Mouse (Mus musculus) olfactory bulb, adult 2 months (tissue): ENCODE data around the gene Ifrd2. TPM values are rescaled to one million over a fixed set of nuclear protein-coding genes. Genes with fewer than 3 reads are reported as not detected.

ENCODE experiments used
- H3K27ac ChIP-seq: fragments of 200-500 bp; 2 replicates; pipeline ENCODE4 v1.5.1; 2012; ENCODE audit warnings: low read depth, low read length; ENCODE audit not compliant: insufficient read depth
- H3K4me1 ChIP-seq: fragments of 200-500 bp; 2 replicates; pipeline ENCODE4 v1.6.1; 2012; ENCODE audit warnings: low read length; ENCODE audit not compliant: control insufficient read depth, insufficient read depth
- H3K4me3 ChIP-seq: fragments of 200-500 bp; 2 replicates; pipeline ENCODE4 v1.5.1; 2012; ENCODE audit warnings: mild to moderate bottlenecking, low read depth, low read length, moderate library complexity; ENCODE audit not compliant: insufficient read depth
- CTCF ChIP-seq: fragments of 200-500 bp; IDR thresholded peaks from 2 replicates; pipeline ENCODE4 v1.5.1; 2012; ENCODE audit warnings: low read depth, mild to moderate bottlenecking, low read length, moderate library complexity; ENCODE audit not compliant: insufficient read depth
- POLR2A ChIP-seq: fragments of 200-500 bp; IDR thresholded peaks from 2 replicates; pipeline ENCODE4 v1.6.1; 2012; ENCODE audit warnings: mild to moderate bottlenecking, low read depth, low read length, moderate library complexity; ENCODE audit not compliant: insufficient read depth
- WGBS: fragments of 180-500 bp; shearing (Covaris S2); methylation state at CpG from one replicate; pipeline ENCODE4 v1.1.7; 2018; 5-methylcytosine and 5-hydroxymethylcytosine counted together
- polyA plus RNA-seq: library from polyadenylated mRNA; stranded (reverse); fragments of >200 nt; gene quantifications from 2 replicates; pipeline ENCODE4 v1.2.4, GENCODE M21; 2012; ENCODE audit warnings: low replicate concordance; ENCODE audit not compliant: missing spikeins, insufficient read depth, insufficient read length

The Ifrd2 gene
- polyA plus RNA-seq, 1 experiment = not detected

- WGBS = 92% methylated on average over 20 of the region's 20 CpGs
Observed at GRCm38 (mm10) chr9:107549297-107550074, 38.0 kb upstream of the Ifrd2 start.

GRCm38 (mm10) chr9:107550491-107551116 lies 36.8 kb upstream of the Ifrd2 start:
- TF ChIP-seq CTCF = no peak
- TF ChIP-seq POLR2A = no peak
- H3K4me3 ChIP-seq = no peak overlapping the region

More at GRCm38 (mm10) chr9:107549297-107550074, 38.0 kb upstream of the Ifrd2 start:
- no peak overlapping the region for H3K4me3 ChIP-seq
- H3K4me1 ChIP-seq = peaks cover 39% of the 10 kb centered on the region
- TF ChIP-seq POLR2A (no peak), CTCF (no peak)
- H3K27ac ChIP-seq = no peak overlapping the region

DNA sequence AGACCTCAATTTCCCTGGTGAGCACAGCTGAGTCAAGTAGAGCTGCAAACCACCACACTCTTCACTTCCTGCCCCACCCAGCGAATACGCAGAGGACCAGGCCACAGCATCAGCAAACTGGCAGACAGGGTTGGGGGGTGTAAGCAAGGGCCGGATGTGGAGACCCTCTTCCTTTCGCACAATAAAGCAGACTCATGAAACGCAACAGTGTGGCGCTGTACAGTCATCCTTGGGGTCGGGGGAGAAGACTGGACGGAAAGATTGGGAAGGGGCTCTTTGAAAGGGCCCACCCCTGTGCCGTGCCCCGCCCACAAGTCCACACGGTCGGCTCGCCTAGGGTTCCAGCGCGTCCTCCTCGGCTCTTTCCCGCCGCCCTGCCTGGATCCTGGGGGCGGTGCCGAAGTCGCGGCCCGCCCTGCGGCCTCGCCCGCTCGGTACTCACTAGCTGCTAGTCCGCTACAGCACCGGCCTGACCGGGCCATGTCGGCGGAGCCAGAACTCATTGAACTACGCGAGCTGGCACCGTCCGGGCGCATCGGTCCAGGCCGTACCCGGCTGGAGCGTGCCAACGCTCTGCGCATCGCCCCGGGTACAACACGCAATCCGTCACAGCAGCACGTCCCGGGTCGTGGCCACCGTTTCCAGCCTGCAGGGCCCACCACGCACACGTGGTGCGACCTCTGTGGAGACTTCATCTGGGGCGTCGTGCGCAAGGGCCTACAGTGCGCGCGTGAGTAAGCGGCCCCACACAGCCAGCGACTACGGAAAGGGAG lies 36.1 kb upstream of the Ifrd2 start, which contains the start of gene Rassf1:
Gene Rassf1 (plus strand): TSS at position 439 of the 773 bp plus-strand sequence.
- 20% methylated on average over 63 of the region's 63 CpGs for WGBS
- Histone ChIP-seq H3K4me3 (peak within 1 kb of the TSS; percentile 32), H3K4me1 (peaks cover 37% of the 10 kb centered on the region), H3K27ac (no peak within 1 kb of the TSS)
- TF ChIP-seq POLR2A = no peak
- TF ChIP-seq CTCF = no peak

More at GRCm38 (mm10) chr9:107550491-107551116, 36.8 kb upstream of the Ifrd2 start:
- 79% methylated on average over 23 of the region's 23 CpGs for WGBS
- Histone ChIP-seq H3K4me1 (peaks cover 35% of the 10 kb centered on the region), H3K27ac (no peak overlapping the region)

DNA sequence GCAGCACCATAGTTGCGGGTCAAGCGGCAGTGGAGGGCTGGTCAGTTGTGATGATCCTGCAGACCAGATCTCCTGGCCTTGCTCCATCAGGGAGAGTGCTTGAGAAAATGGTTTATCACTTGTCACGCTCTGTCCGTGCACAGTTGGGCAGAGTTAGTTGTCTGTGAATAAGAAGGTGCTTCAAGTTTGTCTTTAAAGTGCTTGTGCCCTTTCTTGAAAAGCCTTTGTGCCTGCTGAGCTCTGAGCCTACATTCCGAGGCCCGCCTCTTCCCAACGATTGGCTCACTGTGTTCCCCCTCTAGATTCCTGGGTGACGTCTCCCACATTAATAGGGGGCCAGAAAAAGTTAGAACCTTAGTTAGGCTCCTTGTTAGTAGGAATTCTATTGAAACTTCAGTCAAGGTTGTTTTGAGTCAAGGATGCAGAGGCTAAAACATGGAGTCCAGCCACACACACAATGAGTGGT lies 35.5 kb upstream of the Ifrd2 start:
- peak overlapping the region; percentile 32 for H3K4me3 ChIP-seq
- H3K27ac ChIP-seq = no peak overlapping the region
- WGBS = 63% methylated on average over 8 of the region's 8 CpGs
- TF ChIP-seq CTCF (no peak), POLR2A (no peak)
- peaks cover 33% of the 10 kb centered on the region for H3K4me1 ChIP-seq

DNA sequence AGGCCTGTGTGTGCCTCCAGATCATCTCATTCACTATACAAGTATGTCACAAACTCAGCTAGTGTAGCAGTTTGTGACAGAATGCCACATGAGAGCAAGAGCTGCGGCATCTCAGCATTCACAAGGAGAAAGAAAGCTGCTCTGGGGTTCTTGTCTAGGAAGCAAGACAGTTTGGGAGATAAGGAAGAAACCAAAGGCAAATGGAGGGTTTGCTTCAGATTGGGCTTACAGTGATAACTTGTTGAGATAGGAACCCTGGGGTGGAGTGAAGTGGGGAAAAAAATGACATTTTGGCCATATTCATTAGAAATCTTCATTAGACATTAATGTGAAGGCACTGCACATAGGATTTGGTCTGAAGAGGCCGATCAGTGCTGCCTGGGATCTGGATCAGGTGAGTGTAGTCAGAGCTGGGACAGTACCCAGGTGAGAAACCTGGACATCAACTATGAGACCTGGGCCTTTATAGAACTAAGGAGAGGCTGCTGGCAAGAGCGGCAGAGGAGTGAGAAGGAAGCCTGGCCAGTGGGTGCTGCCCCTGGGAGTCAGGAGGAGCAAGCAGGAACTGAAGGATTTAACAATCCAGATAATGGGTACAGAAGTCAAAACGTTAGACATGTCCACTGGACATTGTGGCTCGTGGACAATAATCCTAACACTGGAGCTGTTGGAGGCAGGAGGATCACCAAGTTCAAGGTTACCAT lies 34.6 kb upstream of the Ifrd2 start:
- 84% methylated on average over 5 of the region's 5 CpGs for WGBS
- no peak for TF ChIP-seq CTCF
- TF ChIP-seq POLR2A = no peak

DNA sequence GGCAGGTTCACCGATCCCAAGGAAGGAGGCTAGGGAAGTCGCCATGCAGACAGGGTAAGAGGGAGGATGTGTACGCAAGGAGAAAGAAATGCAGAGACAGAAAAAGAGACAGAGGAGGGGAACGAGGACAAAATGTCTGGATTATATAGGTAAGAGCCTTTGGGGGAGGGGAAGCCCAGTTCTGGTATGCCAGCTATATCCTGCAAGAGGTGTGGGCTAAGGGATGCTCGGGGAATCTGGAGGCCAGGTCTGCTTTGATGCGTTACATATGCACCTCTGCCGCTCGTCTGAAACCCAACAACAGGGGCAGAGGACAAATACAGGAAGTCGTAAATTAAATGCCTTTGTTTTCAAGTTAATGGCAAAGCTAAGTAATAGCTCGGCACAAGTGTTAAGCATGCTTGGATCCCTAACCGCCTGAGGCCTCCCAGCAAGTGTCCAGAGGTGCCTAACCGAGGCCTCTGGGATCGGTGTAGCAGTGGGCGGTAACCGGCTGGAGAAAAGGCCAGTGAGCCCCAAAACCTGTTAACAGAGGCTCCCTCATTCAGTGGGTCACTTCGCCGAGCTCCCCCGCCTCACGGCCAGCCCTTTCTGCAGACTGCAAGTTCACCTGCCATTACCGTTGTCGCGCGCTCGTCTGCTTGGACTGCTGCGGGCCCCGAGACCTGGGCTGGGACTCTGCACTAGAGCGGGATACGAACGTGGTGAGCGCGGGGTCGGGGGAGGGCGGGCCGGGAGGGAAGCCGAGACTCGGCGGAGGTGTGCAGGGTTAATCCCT lies 33.7 kb upstream of the Ifrd2 start:
- TF ChIP-seq CTCF (no peak), POLR2A (no peak)
- H3K27ac ChIP-seq = no peak overlapping the region; the same call in 1 of the 2 replicates
- peaks cover 23% of the 10 kb centered on the region for H3K4me1 ChIP-seq
- 10% methylated on average over 37 of the region's 37 CpGs for WGBS
- peak overlapping the region; percentile 80 for H3K4me3 ChIP-seq

More for the DNA sequence above, 34.6 kb upstream of the Ifrd2 start:
- no peak overlapping the region for H3K27ac ChIP-seq
- no peak overlapping the region for H3K4me3 ChIP-seq
- peaks cover 25% of the 10 kb centered on the region for H3K4me1 ChIP-seq

GRCm38 (mm10) chr9:107554319-107554825 lies 33.1 kb upstream of the Ifrd2 start:
- peaks cover 23% of the 10 kb centered on the region for H3K4me1 ChIP-seq
- peak overlapping the region; percentile 87 for H3K27ac ChIP-seq
- H3K4me3 ChIP-seq = peak overlapping the region; percentile 80
- under 1% methylated on average over 53 of the region's 53 CpGs for WGBS
- TF ChIP-seq POLR2A (peak; percentile 94), CTCF (no peak)

DNA sequence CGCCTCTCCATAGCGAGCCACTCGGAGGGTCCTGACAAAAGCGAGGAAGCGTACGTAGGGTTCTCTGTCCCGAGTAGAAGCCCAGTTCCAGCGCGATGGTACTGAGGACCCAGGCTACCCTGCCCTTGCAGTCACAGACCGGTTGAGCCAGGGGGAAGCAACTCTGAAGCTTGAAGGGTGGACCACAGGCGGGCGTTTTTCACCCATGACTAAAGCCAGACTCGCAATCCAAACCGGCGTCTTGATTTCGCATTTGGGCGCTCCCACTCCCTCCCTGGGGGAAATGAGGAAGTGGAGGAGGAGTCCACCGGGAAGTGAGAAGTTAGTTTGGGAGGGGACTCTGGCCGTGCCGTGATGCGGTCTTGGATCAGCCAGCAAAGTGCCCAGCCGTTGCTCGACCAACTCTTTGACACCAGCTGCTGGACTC lies 32.4 kb upstream of the Ifrd2 start:
- Histone ChIP-seq H3K4me3 (peak overlapping the region; percentile 80), H3K27ac (peak overlapping the region; percentile 87; the same call in 1 of the 2 replicates), H3K4me1 (peaks cover 23% of the 10 kb centered on the region)
- TF ChIP-seq POLR2A = no peak
- TF ChIP-seq CTCF = no peak
- under 1% methylated on average over 23 of the region's 23 CpGs for WGBS
